Mouse (Mus musculus) E14TG2a.4 (cell line): ENCODE data around the gene H2-D1.
"Not testable (repeated sequence)": the region's sequence is repeated elsewhere in the genome, so short reads cannot be mapped to it uniquely, and the experiment has no call there.

ENCODE experiments used
- H3K27me3 ChIP-seq: 2 replicates; pipeline ENCODE4 v1.6.1; 2014; ENCODE audit warnings: low read length, control low read depth; ENCODE audit not compliant: insufficient read depth
- H3K36me3 ChIP-seq: 2 replicates; pipeline ENCODE4 v1.6.1; 2014; ENCODE audit warnings: low read length, control low read depth; ENCODE audit not compliant: insufficient read depth
- H3K4me1 ChIP-seq: replicated peaks from 2 replicates; pipeline ENCODE4 v1.6.1; 2014; ENCODE audit warnings: low read depth, low read length, control low read depth
- H3K4me3 ChIP-seq: replicated peaks from 2 replicates; pipeline ENCODE4 v1.5.1; 2014; ENCODE audit warnings: mild to moderate bottlenecking, low read length
- H3K9me3 ChIP-seq: 2 replicates; pipeline ENCODE4 v1.6.1; 2014; ENCODE audit warnings: low read length, control low read depth
- CTCF ChIP-seq: conservative IDR thresholded peaks from 2 replicates; pipeline ENCODE4 v1.5.1; 2014; ENCODE audit warnings: low read length
- NANOG ChIP-seq: IDR thresholded peaks from 2 replicates; pipeline ENCODE4 v1.6.1; 2014; ENCODE audit warnings: borderline replicate concordance, low read length, mixed read lengths
- POU5F1 ChIP-seq: IDR thresholded peaks from 2 replicates; pipeline ENCODE4 v1.6.1; 2014; ENCODE audit warnings: low read length, borderline replicate concordance

The H2-D1 gene

DNA sequence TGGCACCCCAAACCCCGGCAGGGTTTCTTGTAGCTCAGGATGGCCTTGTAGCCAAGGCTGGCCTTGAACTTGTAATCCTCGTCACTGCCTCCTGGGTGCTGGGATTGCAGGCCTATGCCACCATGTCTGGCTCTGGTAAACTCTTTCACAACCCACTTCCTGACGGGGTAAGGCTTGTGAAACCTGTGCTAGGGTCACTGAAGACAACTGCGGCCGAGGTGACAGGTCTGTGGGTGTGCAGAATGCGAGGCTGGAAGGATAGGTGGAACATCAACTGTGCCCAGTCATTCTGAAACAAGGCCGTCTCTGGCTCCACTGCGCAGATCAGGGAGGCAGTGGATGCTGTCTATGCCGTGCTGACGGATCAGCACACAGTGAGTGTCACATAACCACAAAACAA lies 31.5 kb upstream of the H2-D1 start:
- Histone ChIP-seq H3K36me3 (peaks cover 66% of the 10 kb centered on the region), H3K4me1 (peaks cover 29% of the 10 kb centered on the region), H3K9me3 (no peaks in the 10 kb centered on the region), H3K27me3 (no peaks in the 10 kb centered on the region), H3K4me3 (no peak overlapping the region)
- TF ChIP-seq CTCF (no peak), NANOG (no peak), POU5F1 (no peak)

DNA sequence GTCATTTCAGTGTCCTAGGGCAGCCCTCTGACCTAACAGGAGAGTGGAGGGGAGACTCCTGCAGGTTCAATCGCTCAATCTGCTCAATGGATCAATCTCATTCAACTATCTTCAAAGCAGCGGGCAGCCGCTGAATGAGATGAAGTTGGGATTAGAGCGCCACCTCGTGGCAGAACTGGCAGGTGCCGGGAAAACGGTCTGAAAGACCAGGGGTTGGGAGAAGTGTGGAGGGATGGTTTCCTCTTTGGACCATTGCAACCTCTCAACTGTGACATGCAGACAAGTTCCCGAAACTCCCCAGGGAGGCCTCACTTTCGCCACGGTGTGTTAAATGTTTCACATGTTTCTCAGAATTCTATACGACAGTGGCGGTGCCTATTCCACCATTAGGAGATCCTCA lies 30.5 kb upstream of the H2-D1 start:
- Histone ChIP-seq H3K27me3 (peaks cover 6% of the 10 kb centered on the region), H3K36me3 (peaks cover 63% of the 10 kb centered on the region), H3K4me1 (peaks cover 38% of the 10 kb centered on the region), H3K9me3 (no peaks in the 10 kb centered on the region), H3K4me3 (no peak overlapping the region)
- peak; percentile 86 for TF ChIP-seq CTCF
- TF ChIP-seq POU5F1 = no peak

GRCm38 (mm10) chr17:35232659-35233058 lies 29.9 kb upstream of the H2-D1 start:
- no peaks in the 10 kb centered on the region for H3K9me3 ChIP-seq
- TF ChIP-seq POU5F1 (no peak), NANOG (no peak), CTCF (no peak)
- H3K27me3 ChIP-seq = peaks cover 11% of the 10 kb centered on the region
- H3K36me3 ChIP-seq = peaks cover 56% of the 10 kb centered on the region
- H3K4me3 ChIP-seq = no peak overlapping the region
- H3K4me1 ChIP-seq = peaks cover 38% of the 10 kb centered on the region

- peak within 1 kb of the TSS; percentile 85 for H3K4me3 ChIP-seq
- peaks cover 38% of the 10 kb centered on the region for H3K4me1 ChIP-seq
- TF ChIP-seq POU5F1 (no peak), CTCF (no peak), NANOG (no peak)
- peaks cover 50% of the 10 kb centered on the region for H3K36me3 ChIP-seq
- H3K27me3 ChIP-seq = peaks cover 11% of the 10 kb centered on the region
- H3K9me3 ChIP-seq = no peaks in the 10 kb centered on the region
Measured at GRCm38 (mm10) chr17:35233114-35233980, 29.2 kb upstream of the H2-D1 start, which contains the start of gene Atp6v1g2. Gene Atp6v1g2, plus strand, starts transcription at chr17:35233660.

DNA sequence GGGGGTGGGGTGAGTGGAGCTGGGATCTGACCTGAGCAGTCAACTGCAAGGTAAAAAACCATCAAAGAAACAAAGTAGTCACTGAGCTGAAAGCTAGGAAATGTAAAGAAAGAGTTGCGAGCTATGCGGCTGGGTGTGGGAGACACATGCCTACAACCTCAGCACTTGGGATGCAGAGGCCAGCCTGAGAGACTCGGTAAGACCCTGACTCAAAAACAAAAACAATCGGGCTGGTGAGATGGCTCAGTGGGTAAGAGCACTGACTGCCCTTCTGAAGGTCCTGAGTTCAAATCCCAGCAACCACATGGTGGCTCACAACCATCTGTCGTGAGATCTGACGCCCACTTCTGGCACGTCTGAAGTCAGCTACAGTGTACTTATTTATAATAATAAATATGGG lies 28.4 kb upstream of the H2-D1 start:
- Histone ChIP-seq H3K27me3 (peaks cover 11% of the 10 kb centered on the region), H3K4me1 (peaks cover 38% of the 10 kb centered on the region), H3K4me3 (peak overlapping the region; percentile 85), H3K36me3 (peaks cover 42% of the 10 kb centered on the region)
- not testable (repeated sequence) for H3K9me3 ChIP-seq

- Histone ChIP-seq H3K4me1 (peaks cover 40% of the 10 kb centered on the region), H3K9me3 (no peaks in the 10 kb centered on the region), H3K27me3 (peaks cover 11% of the 10 kb centered on the region), H3K36me3 (peaks cover 34% of the 10 kb centered on the region), H3K4me3 (peak overlapping the region; percentile 85)
- TF ChIP-seq POU5F1 = no peak
- no peak for TF ChIP-seq NANOG
- no peak for TF ChIP-seq CTCF
Measured at GRCm38 (mm10) chr17:35234903-35235302, 27.6 kb upstream of the H2-D1 start.

DNA sequence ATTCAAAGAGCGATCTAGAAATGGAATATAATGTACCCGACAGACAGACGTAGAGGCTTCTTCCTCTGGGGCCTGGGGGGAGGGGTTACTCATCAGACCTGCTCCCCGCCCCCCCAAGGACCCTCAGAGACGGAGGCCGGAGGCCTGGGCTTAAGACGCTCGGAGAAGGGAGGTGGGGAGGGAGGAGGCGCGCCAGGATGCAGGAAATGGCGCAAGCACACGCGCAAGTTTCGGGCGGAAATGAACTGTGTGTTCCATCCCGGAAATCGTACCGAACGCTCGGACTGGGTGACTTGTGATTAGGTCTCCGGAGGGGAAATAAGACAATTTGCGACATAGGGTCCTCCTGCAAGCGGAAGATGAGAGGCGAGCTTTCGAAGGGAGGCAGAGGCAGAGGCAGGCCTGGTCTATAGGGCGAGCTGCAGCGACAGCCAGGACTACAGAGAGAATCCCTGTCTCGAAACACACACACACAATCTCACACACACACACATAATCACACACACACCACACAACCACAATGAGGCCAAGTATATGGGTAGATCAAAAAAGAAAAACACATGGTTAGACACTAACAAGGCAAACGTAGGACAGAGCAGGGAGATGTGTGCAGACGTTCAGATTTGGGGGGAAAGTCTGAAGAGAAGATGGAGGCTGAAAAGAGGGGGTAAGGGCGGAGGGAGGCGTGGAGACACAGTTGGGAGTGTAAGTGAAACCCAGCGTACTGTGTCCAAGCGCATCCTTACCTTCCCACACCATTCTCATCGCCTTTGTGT lies 26.7 kb upstream of the H2-D1 start, which contains the start of gene Nfkbil1:
TSS of gene Nfkbil1 (minus strand) at position 179 of the 776 bp plus-strand sequence.
- Histone ChIP-seq H3K9me3 (no peaks in the 10 kb centered on the region), H3K4me3 (peak within 1 kb of the TSS; percentile 85), H3K36me3 (peaks cover 26% of the 10 kb centered on the region), H3K4me1 (peaks cover 49% of the 10 kb centered on the region), H3K27me3 (peaks cover 11% of the 10 kb centered on the region)
- TF ChIP-seq POU5F1 (no peak), NANOG (no peak)

DNA sequence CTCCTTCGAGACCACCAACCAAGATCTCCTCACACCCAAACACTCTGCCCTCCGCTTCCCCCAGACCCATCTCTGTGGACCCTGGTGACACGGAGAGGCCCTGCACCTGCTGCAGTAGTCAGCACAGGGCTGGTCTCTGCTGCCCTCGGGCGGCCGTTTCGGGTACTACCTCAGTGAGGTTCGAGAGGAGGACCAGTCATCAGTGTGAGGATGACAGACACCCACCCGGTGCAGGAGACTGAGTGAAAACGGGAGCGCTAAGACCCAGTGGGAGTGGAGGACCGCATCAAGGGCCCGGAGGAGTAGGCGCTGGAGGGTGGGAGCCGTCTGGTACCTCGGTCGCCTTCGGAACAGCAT lies 26.2 kb upstream of the H2-D1 start:
- peaks cover 52% of the 10 kb centered on the region for H3K4me1 ChIP-seq
- no peak for TF ChIP-seq POU5F1
- TF ChIP-seq CTCF = peak; percentile 96
- peaks cover 11% of the 10 kb centered on the region for H3K27me3 ChIP-seq
- no peaks in the 10 kb centered on the region for H3K9me3 ChIP-seq
- peak overlapping the region; percentile 85 for H3K4me3 ChIP-seq
- peaks cover 21% of the 10 kb centered on the region for H3K36me3 ChIP-seq

- peaks cover 52% of the 10 kb centered on the region for H3K4me1 ChIP-seq
- H3K36me3 ChIP-seq = peaks cover 17% of the 10 kb centered on the region
- 0 out of 2 replicates have a peak overlapping the region, but pooled peaks have one; percentile 85 for H3K4me3 ChIP-seq
- no peaks in the 10 kb centered on the region for H3K9me3 ChIP-seq
- TF ChIP-seq POU5F1 (no peak), CTCF (no peak), NANOG (no peak)
- H3K27me3 ChIP-seq = peaks cover 11% of the 10 kb centered on the region
Measured at GRCm38 (mm10) chr17:35236996-35237395, 25.5 kb upstream of the H2-D1 start.
